Mouse (Mus musculus) heart, embryonic 13.5 days (tissue): ENCODE measurements around the gene H2-M3. TPM values are rescaled to one million over a fixed set of nuclear protein-coding genes. Genes with fewer than 3 reads are reported as not detected.
A peak's percentile ranks its signal among the peaks of the same experiment; 100 is the strongest.
"Not testable (repeated sequence)": the region's sequence is repeated elsewhere in the genome, so short reads cannot be mapped to it uniquely, and the experiment has no call there.

Experiments
- ATAC-seq: fragments of 200-750 bp; cut with Nextera tagmentation; 2 replicates; pipeline ENCODE4 v1.8.0; 2017; ENCODE audit warnings: moderate TSS enrichment; ENCODE audit not compliant: insufficient number of reproducible peaks, low FRiP score, low TSS enrichment; ENCODE audit errors: extremely low read depth
- H3K27ac ChIP-seq: fragments of 300-500 bp; sonication (generic); replicated peaks from 2 replicates; pipeline ENCODE4 v1.5.1; 2015; ENCODE audit warnings: moderate library complexity, mild to moderate bottlenecking, inconsistent platforms
- H3K27me3 ChIP-seq: fragments of 300-500 bp; sonication (generic); replicated peaks from 2 replicates; pipeline ENCODE4 v1.6.1; 2015; ENCODE audit warnings: mild to moderate bottlenecking, inconsistent platforms
- H3K36me3 ChIP-seq: fragments of 300-500 bp; sonication (generic); 2 replicates; pipeline ENCODE4 v1.6.1; 2015; ENCODE audit warnings: mild to moderate bottlenecking, inconsistent platforms
- H3K4me1 ChIP-seq: fragments of 300-500 bp; sonication (generic); 2 replicates; pipeline ENCODE4 v1.6.1; 2015; ENCODE audit warnings: inconsistent platforms
- H3K4me2 ChIP-seq: fragments of 300-500 bp; sonication (generic); 2 replicates; pipeline ENCODE4 v1.6.1; 2015; ENCODE audit warnings: inconsistent platforms, mild to moderate bottlenecking, moderate library complexity
- H3K4me3 ChIP-seq: fragments of 300-500 bp; sonication (generic); 2 replicates; pipeline ENCODE4 v1.5.1; 2015; ENCODE audit warnings: moderate library complexity, mild to moderate bottlenecking, inconsistent platforms
- H3K9ac ChIP-seq: fragments of 300-500 bp; sonication (generic); 2 replicates; pipeline ENCODE4 v1.6.1; 2015; ENCODE audit warnings: inconsistent platforms, mild to moderate bottlenecking, moderate library complexity
- H3K9me3 ChIP-seq: fragments of 300-500 bp; sonication (generic); 2 replicates; pipeline ENCODE4 v1.6.1; 2016; ENCODE audit warnings: inconsistent platforms
- WGBS: fragments of 180-500 bp; shearing (Covaris S2); methylation state at CpG from one replicate; pipeline ENCODE4 v1.1.7; 2015; ENCODE audit warnings: mixed read lengths; 5-methylcytosine and 5-hydroxymethylcytosine counted together
- polyA plus RNA-seq: library from polyadenylated mRNA; unstranded; fragments of >200 nt; fragmentation: Nextera tagmentation; extraction: Ambion mirVana; gene quantifications from 2 replicates; pipeline ENCODE4 v1.2.1, GENCODE M21; 2015

H2-M3 gene
- 0.80 and 1.0 TPM in 2 replicates for polyA plus RNA-seq

- Histone ChIP-seq H3K9me3 (no peaks in the 10 kb centered on the region), H3K4me3 (peak within 1 kb of the TSS; percentile 66), H3K4me1 (peaks cover 7% of the 10 kb centered on the region), H3K4me2 (peak within 1 kb of the TSS; percentile 99), H3K27ac (no peak within 1 kb of the TSS), H3K36me3 (no peaks in the 10 kb centered on the region), H3K9ac (peak within 1 kb of the TSS; percentile 69), H3K27me3 (0 out of 2 replicates have a peak, but pooled peaks cover 8% of the 10 kb centered on the region)
- 0 out of 2 replicates have a peak, but pooled peaks have one; percentile 64 for ATAC-seq
- 1% methylated on average over 26 of the region's 26 CpGs for WGBS
Observed at GRCm38 (mm10) chr17:37270058-37270701, at the start of gene H2-M3. Gene H2-M3 (plus strand): TSS chr17:37270220.

- Histone ChIP-seq H3K27me3 (no peaks in the 10 kb centered on the region), H3K9ac (no peak overlapping the region), H3K36me3 (no peaks in the 10 kb centered on the region), H3K9me3 (peaks cover 9% of the 10 kb centered on the region), H3K4me2 (no peak overlapping the region), H3K4me1 (no peaks in the 10 kb centered on the region), H3K27ac (no peak overlapping the region), H3K4me3 (no peak overlapping the region)
- 19% methylated on average over 1 of the region's 1 CpGs for WGBS
- ATAC-seq, result no peak
Observed at GRCm38 (mm10) chr17:37221879-37222278, 48.1 kb upstream of the H2-M3 start.

- not testable (repeated sequence) for H3K4me2 ChIP-seq, H3K27ac ChIP-seq, H3K4me1 ChIP-seq, H3K36me3 ChIP-seq, H3K9me3 ChIP-seq, H3K27me3 ChIP-seq, H3K4me3 ChIP-seq, H3K9ac ChIP-seq, ATAC-seq
- 74% methylated on average over 2 of the region's 2 CpGs for WGBS
Observed at GRCm38 (mm10) chr17:37237230-37237629, 32.8 kb upstream of the H2-M3 start, which contains the start of gene Olfr97. Gene Olfr97 (minus strand): TSS chr17:37237330.

- WGBS, result 50% methylated on average over 3 of the region's 3 CpGs
- Histone ChIP-seq H3K4me3 (no peak overlapping the region), H3K27me3 (no peaks in the 10 kb centered on the region), H3K4me1 (no peaks in the 10 kb centered on the region), H3K36me3 (no peaks in the 10 kb centered on the region), H3K9ac (no peak overlapping the region), H3K9me3 (no peaks in the 10 kb centered on the region; the same call in 1 of the 2 replicates), H3K4me2 (no peak overlapping the region), H3K27ac (no peak overlapping the region)
- ATAC-seq, result no peak
Observed at GRCm38 (mm10) chr17:37242198-37242597, 27.8 kb upstream of the H2-M3 start.

- Histone ChIP-seq H3K27ac (no peak overlapping the region), H3K4me3 (no peak overlapping the region), H3K36me3 (no peaks in the 10 kb centered on the region), H3K4me2 (no peak overlapping the region), H3K27me3 (no peaks in the 10 kb centered on the region), H3K9ac (no peak overlapping the region), H3K4me1 (no peaks in the 10 kb centered on the region), H3K9me3 (no peaks in the 10 kb centered on the region)
- ATAC-seq, result no peak
- 24% methylated on average over 5 of the region's 5 CpGs for WGBS
Observed at GRCm38 (mm10) chr17:37246715-37247114, 23.3 kb upstream of the H2-M3 start.

- no peak overlapping the region for H3K4me3 ChIP-seq
- H3K27me3 ChIP-seq, result no peaks in the 10 kb centered on the region
- no peak overlapping the region for H3K4me2 ChIP-seq
- H3K4me1 ChIP-seq, result no peaks in the 10 kb centered on the region
- no peaks in the 10 kb centered on the region for H3K9me3 ChIP-seq
- no peak overlapping the region for H3K9ac ChIP-seq
- no peak overlapping the region for H3K27ac ChIP-seq
- no peak for ATAC-seq
- H3K36me3 ChIP-seq, result no peaks in the 10 kb centered on the region
Observed at GRCm38 (mm10) chr17:37249460-37249859, 20.6 kb upstream of the H2-M3 start.

GRCm38 (mm10) chr17:37250544-37250943 lies 19.5 kb upstream of the H2-M3 start:
- Histone ChIP-seq H3K27me3 (no peaks in the 10 kb centered on the region), H3K36me3 (no peaks in the 10 kb centered on the region), H3K4me3 (no peak overlapping the region), H3K27ac (no peak overlapping the region), H3K4me1 (no peaks in the 10 kb centered on the region), H3K4me2 (no peak overlapping the region), H3K9ac (no peak overlapping the region), H3K9me3 (no peaks in the 10 kb centered on the region)
- ATAC-seq, result no peak
- 26% methylated on average over 1 of the region's 1 CpGs for WGBS

- Histone ChIP-seq H3K9ac (no peak within 1 kb of the TSS), H3K4me2 (no peak within 1 kb of the TSS), H3K9me3 (no peaks in the 10 kb centered on the region), H3K4me3 (no peak within 1 kb of the TSS), H3K4me1 (no peaks in the 10 kb centered on the region), H3K36me3 (no peaks in the 10 kb centered on the region), H3K27ac (no peak within 1 kb of the TSS), H3K27me3 (no peaks in the 10 kb centered on the region)
- no peak for ATAC-seq
- 82% methylated on average over 1 of the region's 1 CpGs for WGBS
Observed at GRCm38 (mm10) chr17:37263626-37264025, 6.4 kb upstream of the H2-M3 start, which contains the start of gene Olfr98. Gene Olfr98 (minus strand): TSS chr17:37263749.

- Histone ChIP-seq H3K4me3 (peak overlapping the region; percentile 66), H3K36me3 (no peaks in the 10 kb centered on the region), H3K9ac (peak overlapping the region; percentile 69), H3K4me2 (peak overlapping the region; percentile 99), H3K27ac (no peak overlapping the region), H3K9me3 (no peaks in the 10 kb centered on the region), H3K4me1 (peaks cover 7% of the 10 kb centered on the region), H3K27me3 (0 out of 2 replicates have a peak, but pooled peaks cover 8% of the 10 kb centered on the region)
- ATAC-seq, result 0 out of 2 replicates have a peak, but pooled peaks have one; percentile 22
- WGBS, result 48% methylated on average over 8 of the region's 8 CpGs
Observed at GRCm38 (mm10) chr17:37270702-37271092, 677 bp downstream of the H2-M3 start.

- Histone ChIP-seq H3K27me3 (0 out of 2 replicates have a peak, but pooled peaks cover 8% of the 10 kb centered on the region), H3K4me1 (peaks cover 2% of the 10 kb centered on the region), H3K9me3 (no peaks in the 10 kb centered on the region), H3K4me2 (no peak overlapping the region), H3K4me3 (no peak overlapping the region), H3K27ac (no peak overlapping the region), H3K36me3 (no peaks in the 10 kb centered on the region), H3K9ac (no peak overlapping the region)
- no peak for ATAC-seq
- 57% methylated on average over 2 of the region's 2 CpGs for WGBS
Observed at GRCm38 (mm10) chr17:37275626-37276248, 5.7 kb downstream of the H2-M3 start.

- no peak for ATAC-seq
- H3K27me3 ChIP-seq, result no peaks in the 10 kb centered on the region
- no peak overlapping the region for H3K9ac ChIP-seq
- H3K27ac ChIP-seq, result no peak overlapping the region
- no peaks in the 10 kb centered on the region for H3K36me3 ChIP-seq
- no peak overlapping the region for H3K4me3 ChIP-seq
- no peaks in the 10 kb centered on the region for H3K9me3 ChIP-seq
- no peaks in the 10 kb centered on the region for H3K4me1 ChIP-seq
- H3K4me2 ChIP-seq, result no peak overlapping the region
Observed at GRCm38 (mm10) chr17:37276573-37276972, 6.6 kb downstream of the H2-M3 start.

GRCm38 (mm10) chr17:37280331-37280730 lies 10.3 kb downstream of the H2-M3 start:
- no peak overlapping the region for H3K4me2 ChIP-seq
- H3K4me3 ChIP-seq, result no peak overlapping the region
- no peaks in the 10 kb centered on the region for H3K36me3 ChIP-seq
- H3K4me1 ChIP-seq, result no peaks in the 10 kb centered on the region
- H3K9ac ChIP-seq, result no peak overlapping the region
- H3K27me3 ChIP-seq, result no peaks in the 10 kb centered on the region
- no peak for ATAC-seq
- no peaks in the 10 kb centered on the region for H3K9me3 ChIP-seq
- WGBS, result 59% methylated on average over 1 of the region's 1 CpGs
- H3K27ac ChIP-seq, result no peak overlapping the region
